19 mouse cellular contexts compared by ENCODE assay signal in the genomic region with DNA sequence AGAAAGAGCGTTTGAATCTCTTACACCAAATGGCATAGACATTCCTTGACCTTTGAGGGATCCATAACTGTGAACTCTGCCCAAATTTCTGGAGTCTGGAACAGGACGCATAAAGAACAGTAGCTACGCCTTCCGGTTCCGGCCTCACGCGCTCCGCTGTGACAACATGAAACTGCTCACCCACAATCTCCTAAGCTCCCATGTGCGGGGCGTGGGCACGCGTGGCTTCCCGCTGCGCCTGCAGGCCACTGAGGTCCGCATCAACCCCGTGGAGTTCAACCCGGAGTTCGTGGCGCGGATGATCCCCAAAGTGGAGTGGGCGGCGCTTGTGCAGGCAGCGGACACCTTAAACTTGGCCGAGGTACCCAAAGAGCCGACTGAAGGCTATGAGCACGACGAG. TPM values are rescaled to one million over a fixed set of nuclear protein-coding genes. Genes with fewer than 3 reads are reported as not detected.
"Had no signal": no experiment of that assay in that cellular context is flagged by ENCODE, and none has a peak within 500 bp of the region (broad histone marks: within the 10 kb centered on the region; RNA-seq: fewer than 3 reads in every experiment).

No protein-coding gene starts in this region.

RNA-seq across cellular contexts. Expression of a gene that starts 2.4 kb away (rescaled TPM):
- total RNA-seq: layer of hippocampus, adult 2 months; layer of hippocampus, postnatal 25 days; left cerebral cortex, adult 18-20 months; left cerebral cortex, postnatal 25 days had no signal
- polyA plus RNA-seq: limb, embryonic 10.5 days; liver, embryonic 12.5 days; liver, embryonic 15.5 days; macrophage; midbrain, embryonic 12.5 days; myocyte; neural tube, embryonic 13.5 days; spleen, adult 2 months had no signal

RNA-seq across cellular contexts. Expression of a gene that starts 20.0 kb away (rescaled TPM):
- total RNA-seq: layer of hippocampus, adult 2 months; layer of hippocampus, postnatal 25 days; left cerebral cortex, adult 18-20 months; left cerebral cortex, postnatal 25 days had no signal
- polyA plus RNA-seq: kidney, adult 2 months; kidney, postnatal 0 days; large intestine, adult 2 months; liver, embryonic 15.5 days; lung, adult 2 months; macrophage; midbrain, embryonic 15.5 days; myocyte; neural tube, embryonic 13.5 days; small intestine, adult 2 months; spleen, adult 2 months; stomach, postnatal 0 days had no signal
